Mouse (Mus musculus) bone marrow, adult 2 months (tissue): ENCODE measurements around the gene Lalba.
"Not testable (repeated sequence)": the region's sequence is repeated elsewhere in the genome, so short reads cannot be mapped to it uniquely, and the experiment has no call there.

Experiments
- CTCF ChIP-seq: fragments of 200-500 bp; IDR thresholded peaks from 2 replicates; pipeline ENCODE4 v1.5.1; 2011; ENCODE audit warnings: low read length, control low read depth; ENCODE audit not compliant: control insufficient read depth, insufficient read depth
- POLR2A ChIP-seq: fragments of 200-500 bp; IDR thresholded peaks from 2 replicates; pipeline ENCODE4 v1.6.1; 2011; ENCODE audit warnings: low read depth, mild to moderate bottlenecking, control low read depth, low read length, borderline replicate concordance; ENCODE audit not compliant: control insufficient read depth

DNA sequence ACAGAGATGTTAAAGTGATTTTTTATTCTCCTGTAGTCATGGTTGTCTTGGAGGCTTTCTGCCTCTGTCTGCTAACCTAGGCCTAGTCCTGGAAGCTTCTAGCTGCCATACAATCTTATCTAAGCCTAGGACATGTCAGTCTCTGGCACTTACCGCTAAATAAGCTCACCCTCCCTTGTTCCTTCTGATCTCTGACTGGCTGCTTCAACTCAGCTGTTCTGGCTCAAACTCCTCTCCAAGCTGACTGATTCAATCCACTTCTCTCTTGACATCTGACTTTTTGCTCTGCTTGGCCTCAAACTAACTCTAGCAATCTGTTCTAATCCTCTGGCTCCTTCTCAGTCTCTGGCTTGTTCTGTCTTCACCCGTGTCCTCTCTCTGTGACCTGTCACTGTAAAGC is 32.3 kb upstream of the Lalba start:
- not testable (repeated sequence) for TF ChIP-seq POLR2A, CTCF
